Mouse (Mus musculus) G1E (cell line): ENCODE measurements around the gene Pdia4. TPM values are rescaled to one million over a fixed set of nuclear protein-coding genes. Genes with fewer than 3 reads are reported as not detected.
A peak's percentile ranks its signal among the peaks of the same experiment; 100 is the strongest.
"Not testable (repeated sequence)": the region's sequence is repeated elsewhere in the genome, so short reads cannot be mapped to it uniquely, and the experiment has no call there.

Experiments
- ATAC-seq: 2 replicates; pipeline ENCODE4 v1.8.0; 2016; ENCODE audit warnings: mild to moderate bottlenecking; ENCODE audit not compliant: insufficient number of reproducible peaks, poor library complexity, low FRiP score, severe bottlenecking; ENCODE audit errors: extremely low read depth
- DNase-seq: peaks from one replicate; pipeline ENCODE4 v3.0.0; 2012; ENCODE audit warnings: low spot score
- H3K27me3 ChIP-seq: 2 replicates; pipeline ENCODE4 v1.6.1; 2012; ENCODE audit warnings: mild to moderate bottlenecking, low read length, inconsistent platforms; ENCODE audit not compliant: insufficient read depth
- H3K36me3 ChIP-seq: replicated peaks from 2 replicates; pipeline ENCODE3; 2012; ENCODE audit warnings: mild to moderate bottlenecking, inconsistent platforms
- H3K4me1 ChIP-seq: 2 replicates; pipeline ENCODE4 v1.6.1; 2012; ENCODE audit warnings: low read depth, low read length, inconsistent platforms, mixed read lengths; ENCODE audit not compliant: insufficient read depth
- H3K4me3 ChIP-seq: 2 replicates; pipeline ENCODE4 v1.5.1; 2012; ENCODE audit warnings: low read depth, mild to moderate bottlenecking, inconsistent platforms, low read length, moderate library complexity, mixed read lengths
- H3K9me3 ChIP-seq: replicated peaks from 2 replicates; pipeline ENCODE4 v1.6.1; 2012; ENCODE audit warnings: inconsistent platforms
- CTCF ChIP-seq: IDR thresholded peaks from 2 replicates; pipeline ENCODE4 v1.5.1; 2012; ENCODE audit warnings: low read depth, low read length, inconsistent platforms, mixed read lengths
- GATA1 ChIP-seq: IDR thresholded peaks from 2 replicates; pipeline ENCODE4 v1.6.1; 2012; ENCODE audit warnings: borderline replicate concordance, low read length, inconsistent platforms, mixed read lengths
- GATA2 ChIP-seq: IDR thresholded peaks from 2 replicates; pipeline ENCODE4 v1.6.1; 2012; ENCODE audit warnings: low read depth, low read length, inconsistent platforms, borderline replicate concordance
- POLR2AphosphoS5 ChIP-seq: IDR thresholded peaks from 2 replicates; pipeline ENCODE4 v1.6.1; 2012; ENCODE audit warnings: low read depth, low read length, inconsistent platforms; ENCODE audit not compliant: insufficient replicate concordance
- TAL1 ChIP-seq: conservative IDR thresholded peaks from 2 replicates; pipeline ENCODE4 v1.6.1; 2012; ENCODE audit warnings: low read depth, low read length, inconsistent platforms, mixed read lengths
- polyA plus RNA-seq: library from polyadenylated mRNA; stranded (reverse); fragments of >175 nt; gene quantifications from 2 replicates; pipeline ENCODE4 v1.2.3, GENCODE M21; 2012
- total RNA-seq, 2 experiments: library from RNA; stranded (forward) in 1 of 2; stranded (reverse) in 1 of 2; fragments of 200-1000 nt in 1 of 2; fragments of >200 nt in 1 of 2; fragmentation: Nextera tagmentation in 1 of 2; gene quantifications; 2 replicates each; pipeline ENCODE4 v1.2.3; 2014 to 2017

Pdia4 gene
- total and polyA plus RNA-seq, 3 experiments: 5.0 to 95.8 (median 46.6) TPM

GRCm38 (mm10) chr6:47788821-47789220, 24.4 kb downstream of the Pdia4 start:
- Histone ChIP-seq H3K36me3 (no peaks in the 10 kb centered on the region), H3K4me1 (peaks cover 17% of the 10 kb centered on the region), H3K27me3 (no peaks in the 10 kb centered on the region), H3K9me3 (no peaks in the 10 kb centered on the region), H3K4me3 (peak overlapping the region; percentile 69)
- ATAC-seq: no peak
- DNase-seq: peak; percentile 7
- TF ChIP-seq CTCF (no peak), GATA1 (no peak), POLR2AphosphoS5 (no peak), GATA2 (no peak), TAL1 (no peak)

- Histone ChIP-seq H3K4me1 (peaks cover 17% of the 10 kb centered on the region), H3K27me3 (no peaks in the 10 kb centered on the region), H3K36me3 (no peaks in the 10 kb centered on the region), H3K9me3 (no peaks in the 10 kb centered on the region), H3K4me3 (peak overlapping the region; percentile 69)
- TF ChIP-seq GATA2 (no peak), GATA1 (no peak), POLR2AphosphoS5 (no peak; the same call in 1 of the 2 replicates), TAL1 (no peak), CTCF (no peak)
- ATAC-seq (peak; percentile 74), DNase-seq (peak; percentile 58)
Observed at GRCm38 (mm10) chr6:47787941-47788736, 25.1 kb downstream of the Pdia4 start.

GRCm38 (mm10) chr6:47784707-47785412, 28.4 kb downstream of the Pdia4 start:
- TF ChIP-seq CTCF (no peak), GATA2 (no peak), POLR2AphosphoS5 (no peak), GATA1 (no peak), TAL1 (no peak)
- Histone ChIP-seq H3K9me3 (no peaks in the 10 kb centered on the region), H3K4me1 (peaks cover 25% of the 10 kb centered on the region), H3K27me3 (no peaks in the 10 kb centered on the region), H3K4me3 (no peak overlapping the region), H3K36me3 (no peaks in the 10 kb centered on the region)
- DNase-seq (no peak), ATAC-seq (no peak)

GRCm38 (mm10) chr6:47781091-47781968, 31.9 kb downstream of the Pdia4 start:
- Histone ChIP-seq H3K9me3 (peaks cover 3% of the 10 kb centered on the region), H3K4me1 (peaks cover 24% of the 10 kb centered on the region), H3K4me3 (peak overlapping the region; percentile 65), H3K27me3 (0 out of 2 replicates have a peak, but pooled peaks cover 2% of the 10 kb centered on the region), H3K36me3 (no peaks in the 10 kb centered on the region)
- DNase-seq: no peak
- ATAC-seq: peak; percentile 60
- no peak for TF ChIP-seq GATA1
- no peak for TF ChIP-seq CTCF
- TF ChIP-seq GATA2: no peak
- no peak for TF ChIP-seq TAL1
- no peak for TF ChIP-seq POLR2AphosphoS5

GRCm38 (mm10) chr6:47780576-47781013, 32.6 kb downstream of the Pdia4 start:
- peaks cover 3% of the 10 kb centered on the region for H3K9me3 ChIP-seq
- no peak for TF ChIP-seq GATA1
- TF ChIP-seq GATA2: no peak
- TF ChIP-seq POLR2AphosphoS5: no peak
- no peak for TF ChIP-seq TAL1
- no peak for TF ChIP-seq CTCF
- peak overlapping the region; percentile 65 for H3K4me3 ChIP-seq
- H3K27me3 ChIP-seq: 0 out of 2 replicates have a peak, but pooled peaks cover 2% of the 10 kb centered on the region
- peaks cover 24% of the 10 kb centered on the region for H3K4me1 ChIP-seq
- ATAC-seq (no peak), DNase-seq (no peak)
- no peaks in the 10 kb centered on the region for H3K36me3 ChIP-seq

- not testable (repeated sequence) for H3K27me3 ChIP-seq, H3K4me1 ChIP-seq, H3K36me3 ChIP-seq, H3K9me3 ChIP-seq, ATAC-seq, DNase-seq
- peak overlapping the region; percentile 61; the same call in 1 of the 2 replicates for H3K4me3 ChIP-seq
Observed at GRCm38 (mm10) chr6:47771760-47772159, 41.5 kb downstream of the Pdia4 start.

- ATAC-seq, H3K27me3 ChIP-seq, DNase-seq, H3K4me1 ChIP-seq, H3K4me3 ChIP-seq, H3K9me3 ChIP-seq, H3K36me3 ChIP-seq: not testable (repeated sequence)
Observed at GRCm38 (mm10) chr6:47771113-47771512, 42.1 kb downstream of the Pdia4 start.

- H3K4me1 ChIP-seq, H3K27me3 ChIP-seq, H3K4me3 ChIP-seq, ATAC-seq, H3K9me3 ChIP-seq, H3K36me3 ChIP-seq, DNase-seq: not testable (repeated sequence)
Observed at GRCm38 (mm10) chr6:47769861-47770260, 43.4 kb downstream of the Pdia4 start.

GRCm38 (mm10) chr6:47768520-47768919, 44.7 kb downstream of the Pdia4 start:
- H3K36me3 ChIP-seq, H3K9me3 ChIP-seq, DNase-seq, H3K27me3 ChIP-seq, ATAC-seq, H3K4me1 ChIP-seq, H3K4me3 ChIP-seq: not testable (repeated sequence)
